Mouse (Mus musculus) liver, embryonic 11.5 days (tissue): Measurements from ENCODE around the gene Rpap3. TPM values are rescaled to one million over a fixed set of nuclear protein-coding genes. Genes with fewer than 3 reads are reported as not detected.

ENCODE experiments used
- polyA plus RNA-seq: library from polyadenylated mRNA; unstranded; fragments of >200 nt; fragmentation: Nextera tagmentation; extraction: Ambion mirVana; gene quantifications from 2 replicates; pipeline ENCODE4 v1.2.1, GENCODE M21; 2014

Gene Rpap3
- polyA plus RNA-seq, 1 experiment from 2014 or later: 35.5 TPM

Other genes starting within 250 kb of the Rpap3 start
- gene Endou, start 25.5 kb upstream of the Rpap3 start, polyA plus RNA-seq: not detected in 2 replicates
- gene Rapgef3, start 62.1 kb upstream of the Rpap3 start, polyA plus RNA-seq: 4.1 and 4.5 TPM in 2 replicates
- gene Slc48a1, start 72.7 kb upstream of the Rpap3 start, polyA plus RNA-seq: 55.0 and 62.1 TPM in 2 replicates
- gene Hdac7, start 138.7 kb upstream of the Rpap3 start, polyA plus RNA-seq: 28.1 and 33.5 TPM in 2 replicates
- 0.96 and 1.2 TPM in 2 replicates for gene Vdr, start 204.8 kb upstream of the Rpap3 start, polyA plus RNA-seq